Mouse (Mus musculus) urinary bladder, postnatal 14 days (tissue): Measurements from ENCODE around the gene Pclaf.
A peak's percentile ranks its signal among the peaks of the same experiment; 100 is the strongest.

Experiments
- DNase-seq: peaks from one replicate; pipeline ENCODE4 v3.0.0; 2021; ENCODE audit warnings: low spot score

The Pclaf gene

GRCm38 (mm10) chr9:65890143-65890628, at the start of gene Pclaf:
Gene Pclaf (plus strand): TSS chr9:65890237.
- DNase-seq: peak; percentile 62

- no peak for DNase-seq
Measured at GRCm38 (mm10) chr9:65844421-65845165, 45.4 kb upstream of the Pclaf start.

- peak; percentile 35 for DNase-seq
Measured at GRCm38 (mm10) chr9:65848154-65848553, 41.9 kb upstream of the Pclaf start.

- no peak for DNase-seq
Measured at GRCm38 (mm10) chr9:65850203-65850602, 39.8 kb upstream of the Pclaf start.

GRCm38 (mm10) chr9:65859656-65860055, 30.4 kb upstream of the Pclaf start:
- DNase-seq: no peak

GRCm38 (mm10) chr9:65884564-65885315, 5.3 kb upstream of the Pclaf start:
- DNase-seq: peak; percentile 92

GRCm38 (mm10) chr9:65891126-65891525, 1.1 kb downstream of the Pclaf start:
- no peak for DNase-seq

GRCm38 (mm10) chr9:65896977-65897376, 6.9 kb downstream of the Pclaf start:
- DNase-seq: no peak

- no peak for DNase-seq
Measured at GRCm38 (mm10) chr9:65902879-65903278, 12.8 kb downstream of the Pclaf start.

- DNase-seq: no peak
Measured at GRCm38 (mm10) chr9:65903419-65903818, 13.4 kb downstream of the Pclaf start.

- peak; percentile 95 for DNase-seq
Measured at GRCm38 (mm10) chr9:65908394-65909300, 18.6 kb downstream of the Pclaf start, which contains the start of the genes Trip4 and Csnk1g1. Gene Trip4 (minus strand): TSS chr9:65908794. Gene Csnk1g1 (plus strand): TSS chr9:65908924.

- peak; percentile 58 for DNase-seq
Measured at GRCm38 (mm10) chr9:65909301-65909801, 19.3 kb downstream of the Pclaf start.

- DNase-seq: no peak
Measured at GRCm38 (mm10) chr9:65909837-65910236, 19.8 kb downstream of the Pclaf start.

- DNase-seq: no peak
Measured at GRCm38 (mm10) chr9:65913976-65914375, 23.9 kb downstream of the Pclaf start.

- no peak for DNase-seq
Measured at GRCm38 (mm10) chr9:65917015-65917414, 27.0 kb downstream of the Pclaf start.

- DNase-seq: no peak
Measured at GRCm38 (mm10) chr9:65928456-65928855, 38.4 kb downstream of the Pclaf start.

GRCm38 (mm10) chr9:65929826-65930225, 39.8 kb downstream of the Pclaf start:
- DNase-seq: no peak

- no peak for DNase-seq
Measured at GRCm38 (mm10) chr9:65937566-65937965, 47.5 kb downstream of the Pclaf start.

GRCm38 (mm10) chr9:65951082-65951587, 61.1 kb downstream of the Pclaf start:
- DNase-seq: no peak
